Mouse (Mus musculus) kidney, adult 2 months (tissue): Measurements from ENCODE around the gene 4933416C03Rik. TPM values are rescaled to one million over a fixed set of nuclear protein-coding genes. Genes with fewer than 3 reads are reported as not detected.

Experiments
- DNase-seq: peaks from one replicate; pipeline ENCODE4 v3.0.0; 2021
- H3K27ac ChIP-seq: fragments of 200-500 bp; 2 replicates; pipeline ENCODE4 v1.5.1; 2012; ENCODE audit warnings: low read depth, low read length, control low read depth, inconsistent platforms; ENCODE audit not compliant: insufficient read depth
- H3K27me3 ChIP-seq: fragments of 200-500 bp; replicated peaks from 2 replicates; pipeline ENCODE4 v1.6.1; 2012; ENCODE audit warnings: mild to moderate bottlenecking, moderate library complexity, low read length, inconsistent platforms; ENCODE audit not compliant: control insufficient read depth, insufficient read depth
- H3K36me3 ChIP-seq: fragments of 200-500 bp; 2 replicates; pipeline ENCODE4 v1.6.1; 2012; ENCODE audit warnings: mild to moderate bottlenecking, moderate library complexity, low read length, inconsistent platforms; ENCODE audit not compliant: control insufficient read depth, insufficient read depth
- H3K4me1 ChIP-seq: fragments of 200-500 bp; 2 replicates; pipeline ENCODE4 v1.6.1; 2011; ENCODE audit warnings: low read length; ENCODE audit not compliant: control insufficient read depth, insufficient read depth
- H3K4me3 ChIP-seq: fragments of 200-500 bp; 2 replicates; pipeline ENCODE4 v1.5.1; 2011; ENCODE audit warnings: mild to moderate bottlenecking, low read depth, low read length, control low read depth; ENCODE audit not compliant: insufficient read depth
- CTCF ChIP-seq: fragments of 200-500 bp; conservative IDR thresholded peaks from 2 replicates; pipeline ENCODE4 v1.5.1; 2011; ENCODE audit warnings: low read depth, mild to moderate bottlenecking, control low read depth, low read length, moderate library complexity, mixed read lengths; ENCODE audit not compliant: insufficient read depth, insufficient read length
- POLR2A ChIP-seq: fragments of 200-500 bp; IDR thresholded peaks from one replicate; pipeline ENCODE4 v1.6.1; 2011; ENCODE audit warnings: low read depth, low read length, control low read depth
- WGBS: fragments of 180-500 bp; shearing (Covaris S2); methylation state at CpG from one replicate; pipeline ENCODE4 v1.1.7; 2018; 5-methylcytosine and 5-hydroxymethylcytosine counted together
- polyA plus RNA-seq: library from polyadenylated mRNA; depleted of rRNA; stranded (reverse); fragments of >200 nt; gene quantifications from 2 replicates; pipeline ENCODE4 v1.2.3, GENCODE M21; 2012; rRNA removed

The 4933416C03Rik gene
- polyA plus RNA-seq, 1 experiment = not detected

DNA sequence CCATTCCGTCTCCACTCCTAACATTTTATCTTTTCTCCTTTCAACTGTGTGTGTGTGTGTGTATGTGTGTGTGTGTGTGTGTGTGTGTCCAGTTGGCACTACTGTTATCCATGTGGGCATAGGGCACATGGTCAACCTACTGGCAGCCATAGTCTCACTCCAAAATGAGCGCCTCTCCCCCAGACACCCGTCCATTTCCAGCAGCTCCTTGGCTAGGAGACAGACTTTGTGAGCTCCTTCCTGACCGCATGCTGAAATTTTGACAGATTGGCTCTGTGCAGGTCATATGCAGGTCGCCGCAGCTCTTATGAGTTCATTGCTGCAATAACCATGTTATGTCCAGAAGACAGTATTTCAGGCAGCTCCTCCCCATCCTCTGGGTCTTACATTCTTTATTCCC is 32.9 kb downstream of the 4933416C03Rik start:
- 83% methylated on average over 6 of the region's 6 CpGs for WGBS
- H3K36me3 ChIP-seq = no peaks in the 10 kb centered on the region
- TF ChIP-seq POLR2A (no peak), CTCF (no peak)
- H3K27ac ChIP-seq = no peak overlapping the region
- DNase-seq = no peak
- no peaks in the 10 kb centered on the region for H3K4me1 ChIP-seq
- no peaks in the 10 kb centered on the region for H3K27me3 ChIP-seq
- H3K4me3 ChIP-seq = no peak overlapping the region

DNA sequence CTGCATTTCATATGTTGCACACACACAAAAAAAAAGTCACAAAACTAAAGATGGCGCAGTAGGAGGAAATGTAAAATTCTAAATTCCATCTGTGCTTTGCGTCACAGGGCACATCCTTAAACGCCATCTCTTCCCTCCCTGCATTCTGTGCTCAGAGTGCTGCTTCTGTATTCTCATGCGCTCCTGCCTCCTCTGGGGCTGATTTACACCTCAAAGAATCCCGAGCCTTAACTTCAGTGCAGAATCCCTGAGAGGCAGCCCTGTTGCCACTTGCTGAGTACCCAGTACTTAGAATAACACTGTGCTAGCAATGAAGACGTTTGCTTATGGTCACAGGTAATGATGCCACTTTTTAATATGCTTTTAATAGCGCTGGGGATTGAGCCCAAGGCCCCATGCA is 34.3 kb downstream of the 4933416C03Rik start:
- H3K4me3 ChIP-seq = no peak overlapping the region

DNA sequence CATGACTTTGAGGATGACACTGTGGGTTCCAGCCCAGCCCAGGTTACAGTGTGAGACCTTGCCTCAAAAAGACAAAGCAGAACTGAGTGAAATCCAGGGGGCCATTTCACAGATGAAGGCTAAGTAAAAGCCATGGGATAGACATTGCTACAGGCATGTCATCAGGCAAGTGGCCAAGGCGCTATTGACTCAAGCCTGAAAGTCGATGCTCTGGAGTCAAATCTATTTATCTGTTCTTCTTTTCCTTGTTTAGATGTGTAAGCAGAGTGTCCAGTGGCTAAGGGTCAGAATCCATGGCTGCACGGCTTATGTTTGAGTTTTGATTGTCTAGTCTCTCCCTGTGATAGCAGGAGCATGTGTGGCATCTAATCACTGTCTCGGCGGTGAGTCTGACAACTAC is 35.1 kb downstream of the 4933416C03Rik start:
- no peak overlapping the region for H3K4me3 ChIP-seq
- H3K27me3 ChIP-seq = no peaks in the 10 kb centered on the region
- 84% methylated on average over 5 of the region's 5 CpGs for WGBS
- no peaks in the 10 kb centered on the region for H3K4me1 ChIP-seq
- no peak for TF ChIP-seq POLR2A
- no peak for TF ChIP-seq CTCF
- no peak for DNase-seq
- H3K27ac ChIP-seq = no peak overlapping the region
- H3K36me3 ChIP-seq = no peaks in the 10 kb centered on the region

More for the DNA sequence above, 34.3 kb downstream of the 4933416C03Rik start:
- WGBS = 42% methylated on average over 7 of the region's 7 CpGs
- Histone ChIP-seq H3K27me3 (no peaks in the 10 kb centered on the region), H3K36me3 (no peaks in the 10 kb centered on the region), H3K4me1 (no peaks in the 10 kb centered on the region), H3K27ac (no peak overlapping the region)
- TF ChIP-seq CTCF (no peak), POLR2A (no peak)
- DNase-seq = no peak

DNA sequence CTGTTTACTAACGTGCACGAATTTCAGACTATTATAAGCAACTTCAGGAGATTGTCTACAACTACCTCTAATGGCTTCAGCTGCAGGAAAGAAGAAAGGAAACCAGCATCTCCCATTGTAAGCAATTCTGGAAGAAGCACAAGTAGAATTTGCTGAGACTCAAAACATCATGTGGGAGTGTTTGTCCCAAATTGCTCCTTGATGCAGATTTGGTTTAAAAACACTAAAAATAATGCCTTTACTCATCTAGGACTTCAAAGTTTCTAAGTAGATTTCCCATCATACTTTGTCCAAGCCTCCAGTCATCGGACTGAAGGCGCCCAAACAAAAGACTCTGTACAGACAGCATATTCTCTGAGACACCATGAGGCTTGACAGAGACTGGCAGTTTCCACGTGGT is 37.8 kb downstream of the 4933416C03Rik start:
- H3K27ac ChIP-seq = no peak overlapping the region
- H3K36me3 ChIP-seq = no peaks in the 10 kb centered on the region
- no peak overlapping the region for H3K4me3 ChIP-seq
- no peak for DNase-seq
- WGBS = 86% methylated on average over 5 of the region's 5 CpGs
- no peaks in the 10 kb centered on the region for H3K27me3 ChIP-seq
- TF ChIP-seq CTCF = no peak
- no peak for TF ChIP-seq POLR2A
- H3K4me1 ChIP-seq = no peaks in the 10 kb centered on the region

Other genes with a start within 250 kb of the 4933416C03Rik start
- 0.81 and 1.2 TPM in 2 replicates for gene Ptprr, start 95.7 kb downstream of the 4933416C03Rik start, polyA plus RNA-seq
- gene Ptprb, start 161.6 kb upstream of the 4933416C03Rik start, polyA plus RNA-seq = 11.2 and 12.5 TPM in 2 replicates